Mouse (Mus musculus) MEL (cell line): Measurements from ENCODE around the gene Zfp64.

Source experiments
- BHLHE40 ChIP-seq: IDR thresholded peaks from 2 replicates; pipeline ENCODE4 v1.6.1; 2012; ENCODE audit warnings: low read depth, mild to moderate bottlenecking, inconsistent platforms, low read length, improper control_type of control experiment, borderline replicate concordance
- CTCF ChIP-seq, 3 experiments: IDR thresholded peaks in 2 of 3; conservative IDR thresholded peaks in 1 of 3; 2 replicates each; pipeline ENCODE4 v1.5.1; 2011 to 2012; ENCODE audit warnings: low read length in 3 of 3, low read depth in 2 of 3, mild to moderate bottlenecking in 2 of 3, improper control_type of control experiment in 1 of 3, inconsistent platforms in 1 of 3, mixed read lengths in 1 of 3, moderate library complexity in 1 of 3; ENCODE audit not compliant: control insufficient read depth in 1 of 3, insufficient read depth in 1 of 3, poor library complexity in 1 of 3, severe bottlenecking in 1 of 3
- KAT2A ChIP-seq: conservative IDR thresholded peaks from 2 replicates; pipeline ENCODE4 v1.6.1; 2012; ENCODE audit warnings: low read depth, low read length, improper control_type of control experiment, inconsistent platforms
- MAFK ChIP-seq: IDR thresholded peaks from 2 replicates; pipeline ENCODE4 v1.6.1; 2011; ENCODE audit warnings: low read depth, mild to moderate bottlenecking, low read length, improper control_type of control experiment, borderline replicate concordance
- MAX ChIP-seq: IDR thresholded peaks from 2 replicates; pipeline ENCODE4 v1.6.1; 2011; ENCODE audit warnings: low read length, improper control_type of control experiment
- MEF2A ChIP-seq: IDR thresholded peaks from 2 replicates; pipeline ENCODE4 v1.6.1; 2014; ENCODE audit warnings: low read depth, mild to moderate bottlenecking, inconsistent platforms, low read length, improper control_type of control experiment; ENCODE audit not compliant: poor library complexity, insufficient replicate concordance, severe bottlenecking; ENCODE audit errors: extremely low read depth
- POLR2A ChIP-seq, 2 experiments: IDR thresholded peaks; 2 replicates each; pipeline ENCODE4 v1.6.1; 2011 to 2012; ENCODE audit warnings: low read length in 2 of 2, mild to moderate bottlenecking in 2 of 2, control low read depth in 1 of 2, improper control_type of control experiment in 1 of 2, low read depth in 1 of 2, moderate library complexity in 1 of 2; ENCODE audit not compliant: control insufficient read depth in 1 of 2, insufficient read depth in 1 of 2, poor library complexity in 1 of 2
- RAD21 ChIP-seq: IDR thresholded peaks from 2 replicates; pipeline ENCODE4 v1.6.1; 2011; ENCODE audit warnings: mild to moderate bottlenecking, low read depth, low read length, improper control_type of control experiment
- TAL1 ChIP-seq: IDR thresholded peaks from 2 replicates; pipeline ENCODE4 v1.6.1; 2012; ENCODE audit warnings: mild to moderate bottlenecking, inconsistent platforms, low read length, moderate library complexity, mixed read lengths
- UBTF ChIP-seq: IDR thresholded peaks from 2 replicates; pipeline ENCODE4 v1.6.1; 2012; ENCODE audit warnings: low read depth, mild to moderate bottlenecking, inconsistent platforms, low read length, improper control_type of control experiment, moderate library complexity, borderline replicate concordance; ENCODE audit not compliant: insufficient read depth
- USF1 ChIP-seq: IDR thresholded peaks from 2 replicates; pipeline ENCODE4 v1.6.1; 2014; ENCODE audit warnings: low read depth, mild to moderate bottlenecking, inconsistent platforms, low read length, improper control_type of control experiment, moderate library complexity
- ZKSCAN1 ChIP-seq: IDR thresholded peaks from 2 replicates; pipeline ENCODE4 v1.6.1; 2012; ENCODE audit warnings: low read depth, mild to moderate bottlenecking, inconsistent platforms, low read length, improper control_type of control experiment, moderate library complexity
- ZNF384 ChIP-seq: IDR thresholded peaks from 2 replicates; pipeline ENCODE4 v1.6.1; 2012; ENCODE audit warnings: low read depth, mild to moderate bottlenecking, inconsistent platforms, low read length, improper control_type of control experiment

DNA sequence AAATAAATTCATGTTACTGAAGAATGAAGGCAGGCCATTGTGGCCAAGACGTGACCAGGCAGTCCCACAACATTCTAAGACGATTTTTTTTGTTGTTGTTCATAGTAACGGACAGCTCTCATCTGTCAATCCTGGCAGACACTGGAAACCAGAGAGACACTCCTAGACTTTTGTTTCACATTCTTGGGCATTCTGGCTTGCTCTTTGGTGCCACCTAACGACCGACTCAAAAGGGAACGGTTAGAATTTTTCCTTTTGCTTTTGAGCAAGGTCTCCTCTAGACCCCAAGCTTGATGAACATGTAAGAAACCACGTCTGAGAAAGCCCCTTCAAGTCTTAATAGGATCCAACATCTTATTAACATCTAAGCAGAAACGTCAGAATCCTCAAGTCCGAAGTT is 31.7 kb downstream of the Zfp64 start:
- no peak for TF ChIP-seq MEF2A
- no peak for TF ChIP-seq POLR2A (IDR thresholded peaks at IDR 0.05; ENCODE audit: control insufficient read depth in 1 of 2, insufficient read depth in 1 of 2, low read depth in 1 of 2, low read length in 2 of 2, poor library complexity in 1 of 2)
- no peak for TF ChIP-seq UBTF
- TF ChIP-seq CTCF (IDR thresholded peaks at IDR 0.05 in 2 of 3, conservative IDR thresholded peaks at IDR 0.05 in 1 of 3; ENCODE audit: control insufficient read depth in 1 of 3, insufficient read depth in 1 of 3, low read depth in 2 of 3, low read length in 3 of 3, poor library complexity in 1 of 3, severe bottlenecking in 1 of 3), result no peak
- TF ChIP-seq RAD21, result no peak
- TF ChIP-seq KAT2A, result no peak
- TF ChIP-seq TAL1, result no peak
- TF ChIP-seq BHLHE40, result no peak
- TF ChIP-seq USF1, result no peak
- no peak for TF ChIP-seq MAFK
- TF ChIP-seq ZNF384, result no peak
- no peak for TF ChIP-seq ZKSCAN1
- TF ChIP-seq MAX, result no peak
